Mouse (Mus musculus) layer of hippocampus, postnatal 36 days (tissue): ENCODE results near the gene Hmcn1. TPM values are rescaled to one million over a fixed set of nuclear protein-coding genes. Genes with fewer than 3 reads are reported as not detected.

Experiments
- DNase-seq, 2 experiments: peaks; one replicate each; pipeline ENCODE4 v3.0.0; 2022
- total RNA-seq, 2 experiments: library from RNA; stranded (reverse); gene quantifications; 2 replicates each; pipeline ENCODE4 v1.2.3; 2021

The Hmcn1 gene
- total RNA-seq, 2 experiments from 2014 or later: 2.2 to 4.2 TPM

GRCm38 (mm10) chr1:150874025-150874424, 119.2 kb downstream of the Hmcn1 start:
- no peak for DNase-seq

GRCm38 (mm10) chr1:150873231-150873630, 120.0 kb downstream of the Hmcn1 start:
- no peak for DNase-seq

GRCm38 (mm10) chr1:150872105-150872504, 121.1 kb downstream of the Hmcn1 start:
- no peak for DNase-seq

- DNase-seq: no peak
Observed at GRCm38 (mm10) chr1:150869189-150869588, 124.0 kb downstream of the Hmcn1 start.

DNA sequence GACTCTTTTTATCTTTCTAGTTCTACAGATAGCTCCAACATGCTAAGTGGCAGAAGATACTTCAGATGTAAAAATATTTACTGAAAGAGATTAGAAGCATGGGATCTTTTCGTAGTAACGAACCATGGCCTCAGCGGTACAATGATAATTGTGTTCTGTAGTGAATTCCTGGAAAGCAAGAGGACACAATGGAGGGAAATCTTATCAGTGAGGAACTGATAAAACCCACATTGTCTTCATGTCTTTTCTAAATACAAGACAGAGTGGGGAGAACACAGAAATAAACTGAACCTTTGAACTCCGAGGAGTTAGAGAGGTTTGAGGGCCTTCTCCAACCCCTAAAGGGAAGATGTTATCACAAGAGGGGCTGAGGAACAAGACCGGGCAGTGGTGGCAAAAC, 126.6 kb downstream of the Hmcn1 start:
- no peak for DNase-seq

DNA sequence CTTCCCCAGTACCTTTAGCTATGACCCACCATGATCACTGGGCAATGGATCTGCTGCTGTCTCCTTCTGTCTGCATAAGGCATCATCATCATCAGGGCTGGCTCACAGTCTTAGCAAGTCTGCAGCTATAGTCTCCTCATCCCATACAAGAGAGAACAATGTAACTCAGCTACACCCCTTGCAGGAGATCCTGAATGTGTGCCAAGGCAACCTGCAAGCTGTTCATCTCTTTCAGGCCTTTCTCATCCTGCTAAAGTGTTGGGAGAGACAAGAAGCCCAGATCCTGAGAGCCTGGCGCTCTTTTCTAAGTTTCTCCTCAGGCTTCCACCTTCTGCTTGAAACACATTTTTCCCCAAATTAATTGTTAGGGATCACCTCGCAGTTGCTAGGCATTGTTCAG, 135.5 kb downstream of the Hmcn1 start:
- no peak for DNase-seq

GRCm38 (mm10) chr1:150833448-150833847, 159.8 kb downstream of the Hmcn1 start:
- no peak for DNase-seq

- no peak for DNase-seq
Observed at GRCm38 (mm10) chr1:150829851-150830250, 163.4 kb downstream of the Hmcn1 start.

DNA sequence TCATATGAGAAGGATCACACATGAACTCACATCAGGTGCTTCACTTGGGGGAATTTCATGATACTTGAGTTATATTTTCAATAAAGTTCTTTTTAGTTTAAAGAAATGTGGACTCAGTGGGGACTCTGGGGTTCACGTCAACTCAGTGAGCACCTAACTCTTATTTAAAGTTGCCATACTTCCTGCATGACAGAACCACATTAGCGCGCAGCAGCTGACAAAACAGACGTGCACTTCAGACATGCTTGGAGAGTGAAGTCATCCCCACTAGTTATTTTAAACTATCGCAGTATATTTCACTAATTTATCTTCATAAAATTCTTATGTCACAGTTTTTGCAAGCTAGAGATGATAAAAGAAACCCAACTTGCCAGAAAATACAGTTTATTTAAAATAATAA, 166.1 kb downstream of the Hmcn1 start:
- DNase-seq: no peak

- DNase-seq: no peak
Observed at GRCm38 (mm10) chr1:150824334-150825005, 168.8 kb downstream of the Hmcn1 start.

- no peak for DNase-seq
Observed at GRCm38 (mm10) chr1:150816035-150816807, 177.0 kb downstream of the Hmcn1 start.

GRCm38 (mm10) chr1:150814917-150815316, 178.3 kb downstream of the Hmcn1 start:
- DNase-seq: no peak

GRCm38 (mm10) chr1:150813381-150813780, 179.9 kb downstream of the Hmcn1 start:
- no peak for DNase-seq

GRCm38 (mm10) chr1:150806864-150807263, 186.4 kb downstream of the Hmcn1 start:
- DNase-seq: no peak

DNA sequence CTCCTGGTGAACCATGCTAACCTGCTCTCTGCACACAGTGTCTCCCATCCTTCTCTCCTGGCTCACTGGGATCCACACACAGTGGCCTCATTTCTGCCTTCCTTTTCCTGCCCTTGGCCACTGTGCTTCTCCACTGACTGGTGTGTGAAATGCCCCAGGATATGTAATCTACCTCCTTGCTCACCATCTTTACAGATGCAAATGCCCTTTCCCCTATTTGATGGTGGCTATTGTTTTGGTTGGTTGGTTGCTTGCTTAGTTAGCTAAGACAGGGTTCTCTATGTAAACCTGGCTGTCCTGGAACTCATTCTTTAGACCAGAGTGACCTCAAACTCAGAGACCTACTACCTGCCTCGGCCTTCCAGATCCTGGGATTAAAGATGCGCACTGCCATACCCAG, 187.8 kb downstream of the Hmcn1 start:
- DNase-seq: no peak

DNA sequence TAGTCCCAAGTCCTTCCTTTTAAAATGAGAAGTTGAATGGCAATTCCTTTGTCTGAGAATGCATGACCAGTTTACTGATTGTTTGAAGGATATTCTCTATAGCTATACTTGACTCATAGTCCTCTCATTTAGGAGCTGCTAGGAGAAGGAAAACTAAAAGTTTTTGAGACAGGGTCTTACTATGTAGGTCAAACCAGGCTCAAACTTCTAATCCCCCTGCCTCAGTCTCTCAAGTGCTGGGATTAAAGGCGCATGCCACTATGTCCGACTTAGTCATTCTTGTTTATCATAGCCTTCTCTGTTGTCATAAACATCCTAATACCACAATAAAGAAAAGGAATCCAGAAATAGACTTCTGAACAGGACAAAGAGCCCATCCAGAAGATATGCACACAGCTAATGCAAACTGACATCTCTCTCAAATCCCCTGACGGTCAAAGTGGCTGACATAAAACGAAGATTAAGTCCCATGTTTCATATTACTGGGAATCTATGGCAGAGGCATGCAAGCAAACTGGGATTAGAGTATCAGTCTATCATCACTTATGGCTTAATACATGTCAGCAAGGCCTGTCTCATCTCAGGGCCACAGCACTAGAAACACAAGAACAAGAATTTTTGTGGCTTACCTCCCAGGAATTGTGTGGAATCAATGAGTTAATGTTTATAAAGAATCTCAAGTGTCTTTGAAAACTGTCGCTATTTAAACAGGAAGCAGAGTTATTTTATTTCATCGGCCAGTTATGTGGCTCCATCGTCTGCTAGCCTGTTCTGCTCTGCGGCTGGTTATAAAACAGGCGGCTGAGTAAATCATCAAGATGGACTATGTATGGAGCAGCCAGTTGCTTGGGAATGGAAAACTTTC, 188.8 kb downstream of the Hmcn1 start:
- no peak for DNase-seq

DNA sequence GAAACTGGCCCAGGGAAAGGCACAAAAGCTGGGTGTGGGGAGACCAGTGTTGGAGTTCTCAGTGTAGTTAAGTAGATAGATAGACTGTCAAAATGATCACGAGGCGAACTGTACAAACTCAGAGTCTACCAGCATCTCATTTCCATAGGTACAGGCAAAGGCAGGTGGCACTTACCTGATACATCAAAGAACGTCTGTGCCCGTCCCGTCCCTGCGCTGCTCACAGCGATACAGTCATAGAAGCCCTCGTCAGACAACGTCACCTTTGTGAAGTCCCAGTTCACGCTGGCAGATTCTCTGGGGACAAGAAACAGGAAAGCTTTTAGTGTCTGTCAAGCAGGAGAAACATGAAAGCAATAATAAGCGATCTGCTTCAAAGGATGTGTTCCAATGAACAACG, 190.6 kb downstream of the Hmcn1 start:
- DNase-seq: no peak

DNA sequence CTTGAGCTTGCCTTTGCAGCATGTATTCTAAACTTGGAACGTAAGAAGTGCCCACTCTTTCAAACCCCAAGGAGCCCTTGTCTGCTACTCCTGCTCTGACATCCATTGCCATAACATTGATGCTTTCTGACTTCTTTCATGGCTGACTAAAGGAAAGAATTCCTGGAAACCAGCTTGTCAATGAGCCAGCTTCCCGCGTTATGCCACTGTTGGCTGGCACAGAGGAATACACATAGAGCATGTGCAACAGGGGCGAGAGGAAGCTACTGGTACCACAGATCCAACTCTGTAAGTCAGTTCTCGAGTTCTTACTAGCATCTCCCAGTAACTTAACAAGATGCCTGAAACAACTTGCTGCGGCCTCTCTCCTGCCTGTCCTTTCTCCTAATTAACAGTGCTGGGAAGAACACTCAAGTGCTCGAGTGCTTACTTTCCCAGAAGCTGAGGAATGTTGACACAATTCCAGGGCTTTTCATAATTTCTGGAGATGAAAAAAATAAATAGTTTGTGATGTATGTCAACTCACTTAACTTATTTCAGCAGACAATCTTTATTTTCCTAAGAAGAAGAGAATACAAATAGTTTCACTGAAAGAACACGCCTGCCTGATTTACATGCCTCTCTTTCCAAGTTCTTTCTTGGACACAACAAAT, 192.5 kb downstream of the Hmcn1 start:
- DNase-seq: no peak

GRCm38 (mm10) chr1:150798651-150799050, 194.6 kb downstream of the Hmcn1 start:
- no peak for DNase-seq

GRCm38 (mm10) chr1:150786746-150787145, 206.5 kb downstream of the Hmcn1 start:
- no peak for DNase-seq

GRCm38 (mm10) chr1:150783070-150783842, 210.0 kb downstream of the Hmcn1 start:
- DNase-seq: no peak

DNA sequence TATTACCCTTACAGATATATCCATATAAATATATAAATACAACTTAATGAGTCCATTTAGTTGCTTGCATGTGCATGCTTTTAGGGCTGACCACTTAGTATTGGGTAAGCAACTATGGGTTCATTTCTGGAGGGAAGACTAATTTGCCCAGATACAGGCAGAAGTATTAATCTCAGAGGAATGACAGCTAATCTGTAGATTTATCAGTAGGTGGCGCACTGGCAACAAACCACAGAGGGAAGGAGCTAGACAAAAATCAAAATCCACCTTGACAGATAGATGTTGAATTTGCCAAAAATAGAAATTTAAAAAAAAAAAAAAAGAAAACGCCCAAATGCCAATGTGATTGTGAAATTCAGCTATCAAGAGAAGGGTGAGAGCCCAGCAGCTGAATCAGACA, 213.3 kb downstream of the Hmcn1 start:
- DNase-seq: no peak
